Mouse (Mus musculus): Measurements from ENCODE around the gene Dph1. TPM values are rescaled to one million over a fixed set of nuclear protein-coding genes. Genes with fewer than 3 reads are reported as not detected.

The Dph1 gene
- polyA plus RNA-seq, 1 experiment from 2014 or later = 29.2 TPM

GRCm38 (mm10) chr11:75160954-75161353, 30.1 kb downstream of the Dph1 start:
- H3K27ac ChIP-seq (ENCODE audit: low read depth, low read length) = no peak overlapping the region; the same call in 1 of the 2 replicates
- no peaks in the 10 kb centered on the region for H3K9me3 ChIP-seq (ENCODE audit: control insufficient read depth, low read length)
- H3K27me3 ChIP-seq (ENCODE audit: control insufficient read depth, insufficient read depth, low read length) = peaks cover 15% of the 10 kb centered on the region
- ATAC-seq (ENCODE audit: low FRiP score, low TSS enrichment) = no peak
- no peak overlapping the region for H3K9ac ChIP-seq (ENCODE audit: low read depth, low read length)
- H3K4me1 ChIP-seq (ENCODE audit: control insufficient read depth, insufficient read depth, low read length) = peaks cover 18% of the 10 kb centered on the region; the same call in 1 of the 2 replicates
- 73% methylated on average over 7 of the region's 7 CpGs for WGBS
- H3K4me3 ChIP-seq (ENCODE audit: low read length) = no peak overlapping the region
- no peak overlapping the region for H3K4me2 ChIP-seq (replicated peaks; ENCODE audit: low read depth, low read length)
- H3K36me3 ChIP-seq (ENCODE audit: control insufficient read depth, insufficient read depth, low read length) = peaks cover 63% of the 10 kb centered on the region

- peaks cover 19% of the 10 kb centered on the region; the same call in 1 of the 2 replicates for H3K4me1 ChIP-seq (ENCODE audit: control insufficient read depth, insufficient read depth, low read length)
- 0 out of 2 replicates have a peak, but pooled peaks have one; percentile 2 for ATAC-seq (ENCODE audit: low FRiP score, low TSS enrichment)
- H3K9me3 ChIP-seq (ENCODE audit: control insufficient read depth, low read length) = no peaks in the 10 kb centered on the region
- no peak overlapping the region for H3K4me2 ChIP-seq (replicated peaks; ENCODE audit: low read depth, low read length)
- H3K9ac ChIP-seq (ENCODE audit: low read depth, low read length) = no peak overlapping the region
- WGBS = 70% methylated on average over 2 of the region's 2 CpGs
- no peak overlapping the region for H3K27ac ChIP-seq (ENCODE audit: low read depth, low read length)
- H3K36me3 ChIP-seq (ENCODE audit: control insufficient read depth, insufficient read depth, low read length) = peaks cover 49% of the 10 kb centered on the region
- peaks cover under 1% of the 10 kb centered on the region; the same call in 1 of the 2 replicates for H3K27me3 ChIP-seq (ENCODE audit: control insufficient read depth, insufficient read depth, low read length)
- H3K4me3 ChIP-seq (ENCODE audit: low read length) = no peak overlapping the region
These were observed 31.5 kb downstream of the Dph1 start for GRCm38 (mm10) chr11:75159564-75159963.

GRCm38 (mm10) chr11:75158432-75158831, 32.6 kb downstream of the Dph1 start:
- H3K4me1 ChIP-seq (ENCODE audit: control insufficient read depth, insufficient read depth, low read length) = peaks cover 19% of the 10 kb centered on the region; the same call in 1 of the 2 replicates
- H3K9ac ChIP-seq (ENCODE audit: low read depth, low read length) = no peak overlapping the region
- no peaks in the 10 kb centered on the region for H3K27me3 ChIP-seq (ENCODE audit: control insufficient read depth, insufficient read depth, low read length)
- ATAC-seq (ENCODE audit: low FRiP score, low TSS enrichment) = no peak
- peak overlapping the region; percentile 32 for H3K27ac ChIP-seq (ENCODE audit: low read depth, low read length)
- 87% methylated on average over 14 of the region's 14 CpGs for WGBS
- no peaks in the 10 kb centered on the region for H3K9me3 ChIP-seq (ENCODE audit: control insufficient read depth, low read length)
- H3K4me2 ChIP-seq (replicated peaks; ENCODE audit: low read depth, low read length) = no peak overlapping the region
- H3K36me3 ChIP-seq (ENCODE audit: control insufficient read depth, insufficient read depth, low read length) = peaks cover 39% of the 10 kb centered on the region
- no peak overlapping the region for H3K4me3 ChIP-seq (ENCODE audit: low read length)

GRCm38 (mm10) chr11:75157901-75158300, 33.1 kb downstream of the Dph1 start:
- 11% methylated on average over 2 of the region's 2 CpGs for WGBS
- Histone ChIP-seq H3K9me3 (ENCODE audit: control insufficient read depth, low read length) (no peaks in the 10 kb centered on the region), H3K27ac (ENCODE audit: low read depth, low read length) (peak overlapping the region; percentile 53), H3K9ac (ENCODE audit: low read depth, low read length) (no peak overlapping the region), H3K4me2 (replicated peaks; ENCODE audit: low read depth, low read length) (no peak overlapping the region), H3K4me3 (ENCODE audit: low read length) (no peak overlapping the region), H3K4me1 (ENCODE audit: control insufficient read depth, insufficient read depth, low read length) (peaks cover 18% of the 10 kb centered on the region), H3K36me3 (ENCODE audit: control insufficient read depth, insufficient read depth, low read length) (peaks cover 33% of the 10 kb centered on the region), H3K27me3 (ENCODE audit: control insufficient read depth, insufficient read depth, low read length) (no peaks in the 10 kb centered on the region)
- ATAC-seq (ENCODE audit: low FRiP score, low TSS enrichment) = no peak

- Histone ChIP-seq H3K4me1 (ENCODE audit: control insufficient read depth, insufficient read depth, low read length) (peaks cover 23% of the 10 kb centered on the region), H3K27me3 (ENCODE audit: control insufficient read depth, insufficient read depth, low read length) (no peaks in the 10 kb centered on the region), H3K4me2 (replicated peaks; ENCODE audit: low read depth, low read length) (no peak overlapping the region), H3K9ac (ENCODE audit: low read depth, low read length) (no peak overlapping the region), H3K36me3 (ENCODE audit: control insufficient read depth, insufficient read depth, low read length) (peaks cover 25% of the 10 kb centered on the region), H3K4me3 (ENCODE audit: low read length) (no peak overlapping the region), H3K9me3 (ENCODE audit: control insufficient read depth, low read length) (no peaks in the 10 kb centered on the region), H3K27ac (ENCODE audit: low read depth, low read length) (peak overlapping the region; percentile 53; the same call in 1 of the 2 replicates)
- ATAC-seq (ENCODE audit: low FRiP score, low TSS enrichment) = no peak
- 69% methylated on average over 4 of the region's 4 CpGs for WGBS
These were observed 34.0 kb downstream of the Dph1 start for GRCm38 (mm10) chr11:75157037-75157436.

GRCm38 (mm10) chr11:75156416-75156815, 34.6 kb downstream of the Dph1 start:
- H3K9ac ChIP-seq (ENCODE audit: low read depth, low read length) = 0 out of 2 replicates have a peak overlapping the region, but pooled peaks have one; percentile 18
- H3K36me3 ChIP-seq (ENCODE audit: control insufficient read depth, insufficient read depth, low read length) = peaks cover 21% of the 10 kb centered on the region
- ATAC-seq (ENCODE audit: low FRiP score, low TSS enrichment) = no peak
- WGBS = 76% methylated on average over 5 of the region's 5 CpGs
- no peak overlapping the region for H3K4me3 ChIP-seq (ENCODE audit: low read length)
- no peaks in the 10 kb centered on the region for H3K27me3 ChIP-seq (ENCODE audit: control insufficient read depth, insufficient read depth, low read length)
- peak overlapping the region; percentile 63; the same call in 1 of the 2 replicates for H3K27ac ChIP-seq (ENCODE audit: low read depth, low read length)
- H3K4me1 ChIP-seq (ENCODE audit: control insufficient read depth, insufficient read depth, low read length) = peaks cover 23% of the 10 kb centered on the region
- no peak overlapping the region for H3K4me2 ChIP-seq (replicated peaks; ENCODE audit: low read depth, low read length)
- H3K9me3 ChIP-seq (ENCODE audit: control insufficient read depth, low read length) = no peaks in the 10 kb centered on the region

- 59% methylated on average over 6 of the region's 6 CpGs for WGBS
- no peak for ATAC-seq (ENCODE audit: low FRiP score, low TSS enrichment)
- Histone ChIP-seq H3K4me1 (ENCODE audit: control insufficient read depth, insufficient read depth, low read length) (peaks cover 23% of the 10 kb centered on the region), H3K4me2 (replicated peaks; ENCODE audit: low read depth, low read length) (no peak overlapping the region), H3K27me3 (ENCODE audit: control insufficient read depth, insufficient read depth, low read length) (no peaks in the 10 kb centered on the region), H3K9me3 (ENCODE audit: control insufficient read depth, low read length) (no peaks in the 10 kb centered on the region), H3K9ac (ENCODE audit: low read depth, low read length) (peak overlapping the region; percentile 18; the same call in 1 of the 2 replicates), H3K36me3 (ENCODE audit: control insufficient read depth, insufficient read depth, low read length) (peaks cover 20% of the 10 kb centered on the region), H3K27ac (ENCODE audit: low read depth, low read length) (peak overlapping the region; percentile 63; the same call in 1 of the 2 replicates), H3K4me3 (ENCODE audit: low read length) (no peak overlapping the region)
These were observed 35.1 kb downstream of the Dph1 start for GRCm38 (mm10) chr11:75155985-75156384.

GRCm38 (mm10) chr11:75154053-75154585, 36.9 kb downstream of the Dph1 start:
- H3K27ac ChIP-seq (ENCODE audit: low read depth, low read length) = 0 out of 2 replicates have a peak overlapping the region, but pooled peaks have one; percentile 26
- H3K4me3 ChIP-seq (ENCODE audit: low read length) = no peak overlapping the region
- H3K36me3 ChIP-seq (ENCODE audit: control insufficient read depth, insufficient read depth, low read length) = peaks cover 17% of the 10 kb centered on the region; the same call in 1 of the 2 replicates
- no peak for ATAC-seq (ENCODE audit: low FRiP score, low TSS enrichment)
- no peaks in the 10 kb centered on the region for H3K27me3 ChIP-seq (ENCODE audit: control insufficient read depth, insufficient read depth, low read length)
- WGBS = 75% methylated on average over 6 of the region's 6 CpGs
- no peak overlapping the region for H3K4me2 ChIP-seq (replicated peaks; ENCODE audit: low read depth, low read length)
- peaks cover 23% of the 10 kb centered on the region for H3K4me1 ChIP-seq (ENCODE audit: control insufficient read depth, insufficient read depth, low read length)
- H3K9me3 ChIP-seq (ENCODE audit: control insufficient read depth, low read length) = no peaks in the 10 kb centered on the region
- H3K9ac ChIP-seq (ENCODE audit: low read depth, low read length) = no peak overlapping the region

Data from kidney, embryonic 14.5 days (tissue).